Mouse (Mus musculus): Measurements from ENCODE around the gene Ccdc137.

DNA sequence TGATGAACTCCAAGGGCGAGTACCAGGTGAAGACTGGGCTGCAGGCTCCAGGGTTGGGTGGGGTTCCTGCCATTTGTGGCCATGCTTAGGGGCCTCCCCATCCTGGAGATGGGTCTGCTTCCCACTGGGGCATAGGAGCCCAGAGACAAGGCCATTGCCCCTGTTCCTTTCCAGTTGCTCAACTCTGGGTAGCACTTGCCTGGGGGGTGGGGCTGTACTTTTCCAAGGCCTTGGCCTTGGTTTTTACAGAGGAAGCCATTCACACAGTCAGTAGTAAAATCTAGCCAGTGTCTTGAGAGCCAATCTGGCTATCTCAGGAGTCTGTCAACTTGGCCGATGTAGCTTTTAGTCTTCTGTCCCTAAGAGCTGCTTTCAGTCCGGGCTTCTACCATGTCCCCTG, 39.5 kb downstream of the Ccdc137 start:
- TF ChIP-seq CTCF (IDR thresholded peaks at IDR 0.05; ENCODE audit: low read depth, low read length) (no peak), POLR2AphosphoS5 (IDR thresholded peaks at IDR 0.05; ENCODE audit: insufficient replicate concordance, low read depth, low read length) (no peak), GATA1 (IDR thresholded peaks at IDR 0.05; ENCODE audit: borderline replicate concordance, low read length) (no peak), TAL1 (conservative IDR thresholded peaks at IDR 0.05; ENCODE audit: low read depth, low read length) (no peak), GATA2 (IDR thresholded peaks at IDR 0.05; ENCODE audit: borderline replicate concordance, low read depth, low read length) (no peak)
